ENCODE assay signal across 8 mouse cellular contexts in the genomic region with DNA sequence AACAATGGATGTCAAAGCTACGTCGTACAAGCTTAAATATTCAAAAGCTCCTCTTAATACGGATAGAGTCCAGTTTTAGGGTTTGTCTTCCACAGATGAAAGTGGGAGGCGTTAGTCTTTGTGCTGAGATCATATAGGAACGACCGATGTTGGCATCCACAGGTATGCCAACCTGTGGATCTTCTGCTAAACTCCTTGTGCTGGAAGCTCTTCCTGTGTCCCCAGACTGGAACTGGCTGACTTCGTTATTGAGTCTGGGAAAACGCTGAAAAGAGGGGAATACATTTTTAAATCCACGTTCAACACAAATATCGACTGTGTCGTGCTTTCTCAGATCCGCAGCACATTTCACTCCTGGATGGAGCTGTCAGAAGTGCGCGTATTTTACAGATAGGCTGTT. TPM values are rescaled to one million over a fixed set of nuclear protein-coding genes. Genes with fewer than 3 reads are reported as not detected.
DNase-seq lines count a peak whose midpoint lies in the region; ATAC-seq lines count a peak whose summit lies in the region.

No protein-coding gene starts in this region.

- H3K9me3 ChIP-seq in hindbrain, embryonic 11.5 days (ENCODE audit: control insufficient read depth, low read length): no peaks in the 10 kb centered on the region

- H3K9ac ChIP-seq in hindbrain, embryonic 11.5 days (ENCODE audit: low read depth, low read length): peak overlapping the region; percentile 79

- peak overlapping the region; percentile 83 for H3K4me3 ChIP-seq in hindbrain, embryonic 11.5 days (ENCODE audit: low read depth, low read length)

- WGBS in hindbrain, embryonic 11.5 days: 11% methylated on average over 14 of the region's 14 CpGs

- H3K27ac ChIP-seq in hindbrain, embryonic 11.5 days (ENCODE audit: low read depth, low read length): peak overlapping the region; percentile 78; the same call in 1 of the 2 replicates

- H3K36me3 ChIP-seq in hindbrain, embryonic 11.5 days (ENCODE audit: control insufficient read depth, insufficient read depth, low read length): 0 out of 2 replicates have a peak, but pooled peaks cover 3% of the 10 kb centered on the region

- peak overlapping the region; percentile 67 for H3K4me2 ChIP-seq in hindbrain, embryonic 11.5 days (replicated peaks; ENCODE audit: low read depth, low read length)

- no peaks in the 10 kb centered on the region for H3K4me1 ChIP-seq in hindbrain, embryonic 11.5 days (replicated peaks; ENCODE audit: control insufficient read depth, insufficient read depth, low read length)

- no peaks in the 10 kb centered on the region for H3K27me3 ChIP-seq in hindbrain, embryonic 11.5 days (ENCODE audit: control insufficient read depth, insufficient read depth, low read length)

- no peak; the same call in 1 of the 2 replicates for ATAC-seq in hindbrain, embryonic 11.5 days (ENCODE audit: low FRiP score)
- peak; percentile 5; the same call in 1 of the 2 replicates for ATAC-seq in megakaryocyte progenitor cell, adult 5-6 weeks (replicated peaks; ENCODE audit: poor library complexity)

- DNase-seq in adrenal gland, postnatal 14 days: peak; percentile 10
- no peak for DNase-seq in adrenal gland, adult 18-20 months (ENCODE audit: low spot score in 2 of 2)
- peak; percentile 9 for DNase-seq in right cerebral cortex, postnatal 25 days
- DNase-seq in right cerebral cortex, adult 18-20 months: no peak
- DNase-seq in hindbrain, embryonic 11.5 days (ENCODE audit: low spot score): no peak
- DNase-seq in adipocyte (ENCODE audit: low spot score): no peak
- DNase-seq in urinary bladder, postnatal 36 days (ENCODE audit: low spot score in 2 of 2): no peak

RNA-seq across cellular contexts. Expression of a gene that starts 0.4 kb away (rescaled TPM):
- total RNA-seq in adrenal gland, postnatal 14 days (2021): 462 and 474 TPM in 2 replicates
- total RNA-seq in adrenal gland, adult 18-20 months (2021): 100 to 1,000 TPM; 332 to 555 TPM
- polyA plus RNA-seq in hindbrain, embryonic 11.5 days (2014; fragmentation: Nextera tagmentation; extraction: Ambion mirVana): 633 and 662 TPM in 2 replicates
- total RNA-seq in megakaryocyte progenitor cell, adult 5-6 weeks (2015): 482 and 517 TPM in 2 replicates
- 92.4 and 175 TPM in 2 replicates for total RNA-seq in megakaryocyte progenitor cell, adult 5-6 weeks (2017)

RNA-seq across cellular contexts. Expression of a gene that starts 33.2 kb away (rescaled TPM):
- total RNA-seq in adrenal gland, postnatal 14 days (2021): 98.9 and 105 TPM in 2 replicates
- 100 to 1,000 TPM; 103 to 134 TPM for total RNA-seq in adrenal gland, adult 18-20 months (2021)
- 95.1 and 97.2 TPM in 2 replicates for polyA plus RNA-seq in hindbrain, embryonic 11.5 days (2014; fragmentation: Nextera tagmentation; extraction: Ambion mirVana)
- total RNA-seq in megakaryocyte progenitor cell, adult 5-6 weeks (2015): 77.2 and 89.3 TPM in 2 replicates
- total RNA-seq in megakaryocyte progenitor cell, adult 5-6 weeks (2017): 78.9 and 95.5 TPM in 2 replicates

RNA-seq across cellular contexts. Expression of a gene that starts 41.4 kb away (rescaled TPM):
- total RNA-seq in adrenal gland, postnatal 14 days (2021): 28.3 and 29.5 TPM in 2 replicates
- 10 to 100 TPM; 10.9 to 11.0 TPM for total RNA-seq in adrenal gland, adult 18-20 months (2021)
- polyA plus RNA-seq in hindbrain, embryonic 11.5 days (2014; fragmentation: Nextera tagmentation; extraction: Ambion mirVana): 18.9 and 32.2 TPM in 2 replicates
- not detected in 2 replicates for total RNA-seq in megakaryocyte progenitor cell, adult 5-6 weeks (2015)
- not detected in 2 replicates for total RNA-seq in megakaryocyte progenitor cell, adult 5-6 weeks (2017)

Comparison
In these comparisons a context has a peak if more than half of its experiments do, and no peak if none do; other contexts are left out.
1. DNase-seq: peak in adrenal gland, postnatal 14 days (single experiment) and right cerebral cortex, postnatal 25 days (single experiment); none in adrenal gland, adult 18-20 months (0 of 2), right cerebral cortex, adult 18-20 months (single experiment), hindbrain, embryonic 11.5 days (single experiment), adipocyte (single experiment) and urinary bladder, postnatal 36 days (0 of 2).
2. RNA of a gene that starts 41.4 kb away (total RNA-seq): 28.3 to 29.5 TPM in adrenal gland, postnatal 14 days and 10.9 to 11.0 TPM in adrenal gland, adult 18-20 months; not detected in megakaryocyte progenitor cell, adult 5-6 weeks; every median in the first group is over 10 times any median in the second.